Mouse (Mus musculus) spleen, adult 2 months (tissue): ENCODE data around the gene P4ha2.

Experiments
- CTCF ChIP-seq: fragments of 200-500 bp; IDR thresholded peaks from 2 replicates; pipeline ENCODE4 v1.5.1; 2011; ENCODE audit warnings: mild to moderate bottlenecking, inconsistent platforms; ENCODE audit not compliant: insufficient read depth, insufficient read length, insufficient replicate concordance; ENCODE audit errors: extremely low read depth
- POLR2A ChIP-seq: fragments of 200-500 bp; IDR thresholded peaks from 2 replicates; pipeline ENCODE4 v1.6.1; 2011; ENCODE audit warnings: low read depth, low read length, inconsistent platforms

- TF ChIP-seq POLR2A (no peak), CTCF (no peak)
Observed at GRCm38 (mm10) chr11:54174226-54174625, 74.3 kb downstream of the P4ha2 start.
